Mouse (Mus musculus): Measurements from ENCODE around the gene Polr1e. TPM values are rescaled to one million over a fixed set of nuclear protein-coding genes. Genes with fewer than 3 reads are reported as not detected.
"Not testable (repeated sequence)": the region's sequence is repeated elsewhere in the genome, so short reads cannot be mapped to it uniquely, and the experiment has no call there.

The Polr1e gene
- polyA plus RNA-seq, 1 experiment from 2014 or later: 51.6 TPM

DNA sequence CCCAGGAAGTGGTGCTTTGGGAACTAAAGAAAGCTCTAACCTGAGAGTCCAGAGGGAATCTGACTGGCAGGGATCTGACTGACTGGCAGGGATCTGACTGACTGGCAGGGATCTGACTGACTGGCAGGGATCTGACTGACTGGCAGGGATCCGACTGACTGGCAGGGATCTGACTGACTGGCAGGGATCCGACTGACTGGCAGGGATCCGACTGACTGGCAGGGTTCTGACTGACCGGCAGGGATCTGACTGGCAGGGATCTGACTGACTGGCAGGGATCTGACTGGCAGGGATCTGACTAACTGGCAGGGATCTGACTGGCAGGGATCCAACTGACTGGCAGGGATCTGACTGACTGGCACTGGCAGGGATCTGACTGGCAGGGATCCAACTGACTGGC is 62.7 kb downstream of the Polr1e start:
- not testable (repeated sequence) for H3K27me3 ChIP-seq (ENCODE audit: control insufficient read depth, insufficient read depth, low read length); H3K27ac ChIP-seq (ENCODE audit: low read depth, low read length); H3K36me3 ChIP-seq (ENCODE audit: control insufficient read depth, insufficient read depth, low read length); H3K4me3 ChIP-seq (ENCODE audit: low read depth, low read length); DNase-seq (ENCODE audit: low spot score); H3K4me1 ChIP-seq (ENCODE audit: control insufficient read depth, insufficient read depth, low read length); H3K9ac ChIP-seq (ENCODE audit: low read length); H3K4me2 ChIP-seq (ENCODE audit: low read depth); ATAC-seq (ENCODE audit: insufficient read depth, low FRiP score, low TSS enrichment); H3K9me3 ChIP-seq (ENCODE audit: control insufficient read depth, low read length)
- 91% methylated on average over 4 of the region's 4 CpGs for WGBS

DNA sequence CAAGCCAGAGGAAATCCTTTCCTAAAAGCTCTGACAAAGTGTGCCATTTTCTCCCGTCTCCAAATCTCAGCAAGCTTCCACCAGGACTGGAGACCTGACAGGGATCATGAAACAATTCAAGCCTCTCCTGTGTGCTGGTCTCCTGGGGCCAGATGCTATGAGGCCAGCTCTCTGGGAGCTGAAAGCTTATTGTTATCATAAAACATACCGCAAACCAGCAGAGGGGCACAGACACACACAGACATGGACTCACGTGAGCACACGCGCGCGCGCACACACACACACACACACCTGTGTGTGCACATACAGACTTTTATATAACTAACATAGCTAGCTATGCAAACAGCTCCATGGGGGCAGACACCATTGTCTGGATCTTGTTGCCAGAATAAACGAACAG is 64.6 kb downstream of the Polr1e start:
- H3K9ac ChIP-seq (ENCODE audit: low read length): no peak overlapping the region

DNA sequence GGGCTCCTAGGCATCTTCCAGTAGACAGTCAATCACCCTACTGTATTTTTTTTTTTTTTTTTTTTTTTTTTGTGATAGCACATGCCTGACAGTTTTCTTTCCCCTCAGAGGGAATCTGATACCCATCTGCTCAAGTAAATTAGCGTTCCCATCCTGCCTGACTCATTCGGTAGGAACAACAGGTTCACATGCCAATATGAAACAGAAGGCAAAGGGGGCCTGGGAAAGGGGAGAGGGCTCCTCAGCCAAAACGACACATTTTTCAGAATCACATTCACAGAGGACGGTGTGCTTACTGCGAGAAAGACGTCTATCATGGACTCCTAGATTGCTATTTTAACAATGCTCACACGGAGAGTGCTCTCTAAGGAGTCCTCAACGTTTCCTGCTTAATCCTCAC is 65.1 kb downstream of the Polr1e start:
- Histone ChIP-seq H3K9ac (ENCODE audit: low read length) (no peak overlapping the region; the same call in 1 of the 2 replicates), H3K27me3 (ENCODE audit: control insufficient read depth, insufficient read depth, low read length) (no peaks in the 10 kb centered on the region), H3K4me2 (ENCODE audit: low read depth) (peak overlapping the region; percentile 83), H3K4me3 (ENCODE audit: low read depth, low read length) (peak overlapping the region; percentile 61), H3K4me1 (ENCODE audit: control insufficient read depth, insufficient read depth, low read length) (peaks cover 8% of the 10 kb centered on the region), H3K27ac (ENCODE audit: low read depth, low read length) (no peak overlapping the region), H3K36me3 (ENCODE audit: control insufficient read depth, insufficient read depth, low read length) (no peaks in the 10 kb centered on the region), H3K9me3 (ENCODE audit: control insufficient read depth, low read length) (no peaks in the 10 kb centered on the region)
- WGBS: 2% methylated on average over 8 of the region's 8 CpGs
- ATAC-seq (ENCODE audit: insufficient read depth, low FRiP score, low TSS enrichment): no peak
- DNase-seq (ENCODE audit: low spot score): peak; percentile 20

More for the DNA sequence above, 64.6 kb downstream of the Polr1e start:
- DNase-seq (ENCODE audit: low spot score) (peak; percentile 19), ATAC-seq (ENCODE audit: insufficient read depth, low FRiP score, low TSS enrichment) (no peak)
- H3K27me3 ChIP-seq (ENCODE audit: control insufficient read depth, insufficient read depth, low read length): no peaks in the 10 kb centered on the region
- H3K4me2 ChIP-seq (ENCODE audit: low read depth): peak overlapping the region; percentile 83
- no peaks in the 10 kb centered on the region for H3K9me3 ChIP-seq (ENCODE audit: control insufficient read depth, low read length)
- peak overlapping the region; percentile 0; the same call in 1 of the 2 replicates for H3K4me3 ChIP-seq (ENCODE audit: low read depth, low read length)
- WGBS: 80% methylated on average over 9 of the region's 9 CpGs
- no peaks in the 10 kb centered on the region for H3K36me3 ChIP-seq (ENCODE audit: control insufficient read depth, insufficient read depth, low read length)
- H3K4me1 ChIP-seq (ENCODE audit: control insufficient read depth, insufficient read depth, low read length): peaks cover 8% of the 10 kb centered on the region
- no peak overlapping the region for H3K27ac ChIP-seq (ENCODE audit: low read depth, low read length)

DNA sequence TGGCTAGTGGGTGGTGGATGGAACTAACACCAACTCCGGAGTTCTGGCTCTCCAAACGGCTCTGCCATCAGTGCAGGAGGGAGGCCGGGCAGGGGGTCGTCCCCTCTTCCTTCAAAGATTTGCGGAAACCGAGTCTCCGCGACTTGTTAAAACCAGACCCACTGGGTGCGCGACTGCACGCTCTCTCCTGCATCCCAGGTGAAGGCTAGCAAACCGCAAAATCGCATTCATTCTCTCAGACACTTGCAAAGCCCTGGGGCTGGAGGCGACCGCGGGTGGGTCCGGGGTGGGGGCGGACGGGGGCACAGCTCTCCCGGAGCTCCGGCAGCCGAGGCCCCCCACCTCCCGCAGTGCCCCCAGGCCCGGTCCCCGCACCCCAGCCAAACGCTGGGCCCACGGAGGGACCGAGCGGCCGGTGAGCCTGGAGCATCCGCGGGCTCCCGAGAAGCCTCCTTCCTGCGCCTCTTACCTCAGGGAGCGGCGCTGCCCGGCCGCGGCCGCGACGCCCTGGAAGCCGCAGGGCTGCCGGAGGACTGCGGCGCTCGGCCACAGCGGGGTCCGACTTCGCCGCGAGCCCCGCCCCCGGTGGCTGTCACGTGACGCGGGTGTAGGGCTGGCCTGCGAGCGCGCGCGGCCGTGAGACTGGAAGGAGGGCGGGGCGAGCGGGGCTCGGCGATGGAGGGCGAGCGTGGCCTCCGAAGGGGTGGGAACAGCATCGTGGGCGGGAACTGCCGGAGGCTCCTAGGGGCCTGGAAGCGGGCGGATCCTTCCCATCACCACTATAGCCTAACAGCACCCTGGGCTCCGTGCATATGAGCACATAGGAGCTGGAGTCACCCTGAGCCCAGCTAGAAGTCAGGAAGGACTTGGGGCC is 65.9 kb downstream of the Polr1e start, which contains the start of gene Fbxo10:
Gene Fbxo10, minus strand, starts transcription at position 584 of the 874 bp plus-strand sequence.
- under 1% methylated on average over 62 of the region's 77 CpGs for WGBS
- H3K27ac ChIP-seq (ENCODE audit: low read depth, low read length): peak within 1 kb of the TSS; percentile 39; the same call in 1 of the 2 replicates
- peak; percentile 90 for ATAC-seq (ENCODE audit: insufficient read depth, low FRiP score, low TSS enrichment)

DNA sequence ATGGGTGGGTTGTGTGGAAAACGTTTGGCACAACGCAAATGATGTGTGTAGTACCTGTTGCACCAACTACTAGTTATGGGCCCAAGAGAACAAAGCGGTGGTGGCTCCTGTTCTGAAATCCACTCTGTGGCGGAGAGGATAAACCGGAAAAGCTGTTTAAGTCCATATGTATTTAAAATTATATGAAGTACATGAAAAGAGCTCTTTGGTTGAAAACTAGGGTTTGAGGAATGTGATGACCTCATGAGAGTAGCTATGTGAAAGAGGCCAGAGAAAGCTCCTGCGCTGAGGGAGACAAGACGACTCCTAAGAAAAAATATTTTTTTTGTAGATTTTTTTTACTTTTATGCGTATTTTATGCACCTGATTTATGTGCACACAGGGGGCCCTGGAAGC is 66.5 kb downstream of the Polr1e start:
- Histone ChIP-seq H3K9me3 (ENCODE audit: control insufficient read depth, low read length) (no peaks in the 10 kb centered on the region), H3K36me3 (ENCODE audit: control insufficient read depth, insufficient read depth, low read length) (no peaks in the 10 kb centered on the region), H3K4me2 (ENCODE audit: low read depth) (peak overlapping the region; percentile 83), H3K4me1 (ENCODE audit: control insufficient read depth, insufficient read depth, low read length) (peaks cover 8% of the 10 kb centered on the region), H3K27me3 (ENCODE audit: control insufficient read depth, insufficient read depth, low read length) (no peaks in the 10 kb centered on the region), H3K4me3 (ENCODE audit: low read depth, low read length) (peak overlapping the region; percentile 61), H3K9ac (ENCODE audit: low read length) (peak overlapping the region; percentile 69), H3K27ac (ENCODE audit: low read depth, low read length) (0 out of 2 replicates have a peak overlapping the region, but pooled peaks have one; percentile 39)
- DNase-seq (ENCODE audit: low spot score) (no peak), ATAC-seq (ENCODE audit: insufficient read depth, low FRiP score, low TSS enrichment) (no peak)
- 48% methylated on average over 8 of the region's 8 CpGs for WGBS

More for the DNA sequence above, 65.9 kb downstream of the Polr1e start, which contains the start of gene Fbxo10:
- Histone ChIP-seq H3K9ac (ENCODE audit: low read length) (peak within 1 kb of the TSS; percentile 69), H3K36me3 (ENCODE audit: control insufficient read depth, insufficient read depth, low read length) (no peaks in the 10 kb centered on the region), H3K9me3 (ENCODE audit: control insufficient read depth, low read length) (no peaks in the 10 kb centered on the region), H3K4me3 (ENCODE audit: low read depth, low read length) (peak within 1 kb of the TSS; percentile 61), H3K27me3 (ENCODE audit: control insufficient read depth, insufficient read depth, low read length) (no peaks in the 10 kb centered on the region), H3K4me1 (ENCODE audit: control insufficient read depth, insufficient read depth, low read length) (peaks cover 8% of the 10 kb centered on the region), H3K4me2 (ENCODE audit: low read depth) (peak within 1 kb of the TSS; percentile 83)
- peak; percentile 96 for DNase-seq (ENCODE audit: low spot score)

Other genes starting within 250 kb of the Polr1e start
- 44.7 and 45.7 TPM in 2 replicates for gene Grhpr, start 37.2 kb upstream of the Polr1e start, polyA plus RNA-seq (2014; fragmentation: Nextera tagmentation; extraction: Ambion mirVana)
- 43.6 and 46.1 TPM in 2 replicates for gene Zbtb5, start 6.2 kb upstream of the Polr1e start, polyA plus RNA-seq (2014; fragmentation: Nextera tagmentation; extraction: Ambion mirVana)
- 9.8 TPM in 2 replicates for gene Fbxo10, start 66.0 kb downstream of the Polr1e start, polyA plus RNA-seq (2014; fragmentation: Nextera tagmentation; extraction: Ambion mirVana)
- gene Tomm5, start 89.5 kb downstream of the Polr1e start, polyA plus RNA-seq (2014; fragmentation: Nextera tagmentation; extraction: Ambion mirVana): 168 and 187 TPM in 2 replicates
- 2.9 and 3.4 TPM in 2 replicates for gene Frmpd1, start 166.3 kb downstream of the Polr1e start, polyA plus RNA-seq (2014; fragmentation: Nextera tagmentation; extraction: Ambion mirVana)

All from neural tube, embryonic 11.5 days (tissue).